Mouse (Mus musculus) retina, postnatal 7 days (tissue): ENCODE results near the gene Lima1.
A peak's percentile ranks its signal among the peaks of the same experiment; 100 is the strongest.
"Not testable (repeated sequence)": the region's sequence is repeated elsewhere in the genome, so short reads cannot be mapped to it uniquely, and the experiment has no call there.

Experiments used
- DNase-seq: peaks from one replicate; pipeline ENCODE4 v3.0.0-alpha.2; 2012; ENCODE audit warnings: low read depth, low spot score

Lima1 gene

DNA sequence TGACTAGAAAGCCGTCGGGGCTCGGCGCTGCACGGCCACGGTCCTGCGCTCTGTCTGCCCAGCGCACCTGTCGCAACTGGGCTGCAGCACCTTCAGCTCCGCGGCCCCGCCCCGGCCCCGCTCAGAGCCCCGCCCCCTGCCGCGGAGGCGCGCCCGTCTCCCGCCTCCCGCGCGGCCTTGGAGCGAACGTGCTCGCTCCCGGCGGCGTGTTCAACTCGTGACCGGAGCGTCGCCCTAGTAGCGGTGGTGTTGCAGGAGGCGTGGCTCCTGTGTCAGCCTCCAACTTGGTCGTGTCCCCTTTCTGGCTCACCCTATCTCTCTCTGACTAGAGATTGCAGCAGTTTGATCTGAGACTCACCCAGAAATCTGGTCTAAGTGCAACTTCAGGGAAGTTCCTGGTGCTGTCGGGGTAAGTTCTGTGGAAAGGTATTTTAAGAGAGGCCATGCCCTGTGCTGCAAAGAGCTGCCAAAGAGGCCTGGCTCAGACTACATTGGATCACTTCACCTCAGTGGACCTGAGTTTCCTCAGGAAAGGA, at the start of gene Lima1:
Gene Lima1, minus strand, starts transcription at position 123 of the 536 bp plus-strand sequence.
- peak; percentile 82 for DNase-seq

DNA sequence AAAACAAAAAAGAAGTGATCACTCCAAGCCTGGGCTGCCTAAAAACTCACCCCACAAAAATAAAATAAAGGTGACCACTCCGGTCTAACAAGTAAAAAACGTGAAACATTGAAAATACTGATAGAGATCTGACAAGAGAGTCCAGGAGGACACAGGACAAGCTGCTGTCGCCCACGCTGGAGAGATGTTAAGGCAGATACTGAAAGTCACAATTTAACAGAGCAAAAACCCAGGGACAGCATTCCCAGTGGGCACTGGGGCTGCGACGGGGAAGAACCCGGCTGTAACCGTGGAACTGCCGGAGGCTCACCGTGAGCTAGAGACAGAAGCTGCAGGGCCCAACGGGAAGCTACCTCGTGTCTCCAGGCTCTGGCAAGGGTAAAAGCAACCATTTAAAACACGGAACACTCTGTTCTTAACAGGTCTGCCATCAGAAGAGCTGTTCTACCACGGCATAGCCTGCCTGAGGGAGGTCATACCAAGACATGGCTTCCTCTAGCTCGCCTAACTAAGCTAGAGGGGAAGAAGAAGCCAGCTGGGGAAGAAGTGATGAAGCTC, 44.4 kb upstream of the Lima1 start:
- DNase-seq = no peak

DNA sequence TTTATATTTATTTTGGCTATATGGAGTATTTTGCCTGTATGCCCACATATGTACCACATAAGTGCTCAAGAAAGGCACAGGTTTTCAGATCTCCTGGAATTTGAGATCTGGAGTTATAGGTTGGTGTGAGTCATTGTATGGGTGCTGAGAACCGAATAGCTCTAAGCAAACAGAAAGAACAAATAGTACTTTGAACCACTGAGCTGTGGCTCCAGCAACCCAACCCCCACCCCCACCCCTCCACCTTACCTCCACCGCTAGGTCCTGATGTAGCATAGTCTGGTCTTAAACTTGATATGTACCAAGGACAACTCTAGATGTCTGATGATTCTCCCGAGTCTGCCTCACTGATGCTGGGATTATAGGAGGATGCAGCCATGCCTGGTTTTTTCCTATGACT, 42.0 kb upstream of the Lima1 start:
- DNase-seq = no peak

DNA sequence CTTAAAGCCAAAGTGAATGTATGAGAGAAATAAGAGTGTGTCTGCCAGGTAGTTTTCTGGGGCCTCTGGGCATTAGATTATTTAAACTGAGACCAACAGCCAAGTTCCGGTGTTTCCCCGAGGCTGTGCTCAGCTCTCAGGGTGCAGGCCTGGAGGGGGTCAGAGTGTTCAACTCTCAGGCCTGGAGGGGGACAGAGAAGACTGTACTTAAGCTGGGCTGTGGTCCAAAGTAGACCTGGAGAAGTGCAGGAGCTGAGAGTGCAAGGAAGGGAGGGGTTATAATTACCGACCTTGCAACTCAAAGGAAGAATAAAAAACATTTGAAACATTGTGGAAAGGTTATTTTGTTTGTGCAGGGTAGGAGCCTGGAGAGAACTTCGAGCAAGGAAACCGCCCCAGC, 39.4 kb upstream of the Lima1 start:
- no peak for DNase-seq

DNA sequence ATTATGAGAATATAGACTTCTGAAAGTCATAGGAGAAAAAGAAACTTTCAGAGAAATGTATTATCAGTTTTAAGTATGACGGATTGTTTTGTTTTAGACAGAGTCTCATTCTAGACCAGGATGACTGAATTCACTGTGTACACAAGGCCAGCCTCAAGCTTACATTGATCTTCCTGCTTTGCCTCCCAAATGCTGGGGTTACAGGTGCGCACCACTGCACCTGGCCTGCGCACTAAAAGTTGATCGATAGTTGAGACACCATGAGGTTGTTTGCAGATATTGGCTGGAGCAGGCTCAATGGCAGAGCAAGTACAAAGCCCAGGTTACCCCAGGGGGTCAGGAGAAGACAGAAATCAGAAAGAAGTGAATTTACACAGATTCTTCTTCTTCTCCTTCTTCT, 36.5 kb upstream of the Lima1 start:
- DNase-seq = no peak

DNA sequence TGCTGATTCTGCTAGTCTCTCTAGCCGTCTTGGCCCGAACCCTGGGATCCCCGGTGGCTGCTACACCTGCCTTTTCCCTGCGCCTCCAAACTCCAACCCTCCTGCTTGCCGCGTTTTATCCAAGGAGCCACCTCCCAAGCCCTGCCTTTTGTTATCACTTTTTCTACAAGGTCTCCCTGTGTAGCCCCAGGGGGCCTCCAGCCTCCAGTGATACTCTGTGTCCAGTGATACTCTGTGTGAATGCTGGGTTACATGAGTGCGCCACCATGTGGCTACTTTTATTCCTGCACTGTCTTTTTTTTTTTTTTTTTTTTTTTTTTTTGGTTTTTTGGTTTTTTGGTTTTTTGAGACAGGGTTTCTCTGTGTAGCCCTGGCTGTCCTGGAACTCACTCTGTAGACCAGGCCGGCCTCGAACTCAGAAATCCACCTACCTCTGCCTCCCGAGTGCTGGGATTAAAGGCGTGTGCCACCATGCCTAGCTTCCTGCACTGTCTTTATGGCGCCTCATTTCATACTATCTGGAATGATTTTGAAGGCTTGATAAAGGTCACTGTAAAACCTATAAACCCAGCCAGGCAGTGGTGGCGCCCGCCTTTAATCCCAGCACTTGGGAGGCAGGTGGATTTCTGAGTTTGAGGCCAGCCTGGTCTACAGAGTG, 34.2 kb upstream of the Lima1 start:
- peak; percentile 21 for DNase-seq

DNA sequence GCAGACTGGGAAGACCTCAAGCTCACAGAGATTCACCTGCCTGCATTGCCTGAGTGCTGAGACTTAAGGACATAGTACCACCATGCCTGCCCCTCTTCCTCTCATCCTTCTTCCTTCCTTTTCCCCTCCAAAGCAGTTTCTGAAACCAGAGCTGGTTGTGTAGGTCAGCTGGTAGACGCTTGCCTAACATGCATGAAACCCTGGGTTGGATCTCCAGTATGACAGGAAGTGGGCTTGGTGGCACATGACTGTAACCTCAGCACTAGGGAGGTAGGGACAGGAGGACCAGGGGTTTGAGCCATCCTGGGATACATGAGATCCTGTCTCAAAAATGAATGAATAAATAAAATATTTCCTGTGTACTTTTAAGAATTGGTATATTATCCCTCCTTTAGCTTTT, 32.3 kb upstream of the Lima1 start:
- no peak for DNase-seq

DNA sequence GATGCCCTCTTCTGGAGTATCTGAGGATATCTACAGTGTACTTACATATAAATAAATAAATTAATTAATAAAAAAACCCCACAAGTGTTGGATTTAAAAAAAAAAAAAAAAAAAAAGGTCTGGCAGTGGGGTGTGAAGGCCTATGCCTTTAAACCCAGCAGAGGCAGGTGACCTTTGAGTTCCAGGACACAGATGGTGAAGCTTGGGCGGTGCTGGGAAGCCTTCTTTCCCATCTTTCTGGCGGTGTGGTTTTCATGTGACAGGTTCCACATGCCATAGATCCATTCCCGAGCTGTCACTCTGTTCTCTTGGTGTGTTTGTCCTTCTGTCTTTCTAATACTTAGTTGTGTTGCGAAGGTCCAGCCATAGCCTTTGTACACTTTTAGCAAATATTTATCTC, 31.8 kb upstream of the Lima1 start:
- no peak for DNase-seq

DNA sequence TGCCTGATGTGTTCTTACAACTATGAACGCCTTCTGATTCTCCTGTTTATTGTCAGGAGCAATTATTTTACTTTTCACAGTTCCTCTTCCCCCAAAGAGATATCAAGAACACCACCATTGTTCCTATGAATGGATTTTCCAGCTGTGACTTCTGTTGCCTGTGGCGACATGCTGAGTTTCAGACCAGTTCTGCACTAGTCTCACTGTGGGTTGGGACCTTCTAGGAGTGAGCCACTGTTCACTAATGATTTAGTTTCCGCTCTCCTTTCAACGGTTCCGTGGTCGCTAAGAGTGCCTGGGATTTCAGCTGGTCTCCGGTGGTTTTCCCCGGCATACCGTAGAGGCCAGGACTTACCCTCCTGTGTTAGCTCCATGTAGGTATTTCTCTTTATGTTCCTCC, 29.6 kb upstream of the Lima1 start:
- DNase-seq = no peak

DNA sequence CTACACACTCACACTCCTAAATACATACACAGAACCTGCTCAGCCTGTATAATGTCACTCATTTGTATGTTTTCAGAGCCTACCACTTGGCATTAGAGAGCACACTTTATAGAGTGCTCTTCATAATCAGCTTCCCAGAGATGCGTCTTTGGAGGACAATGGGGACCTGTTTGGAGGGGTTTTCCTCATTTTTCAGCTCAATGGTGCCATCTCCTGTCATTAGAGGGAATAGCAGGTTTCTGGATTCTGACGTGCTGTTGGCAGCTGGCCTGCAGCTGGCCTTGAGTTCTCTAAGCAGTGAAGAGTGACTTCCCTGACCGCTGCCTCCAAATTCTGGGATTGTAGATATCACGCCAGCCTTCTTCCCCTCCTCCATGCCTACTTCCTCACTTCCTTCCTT, 29.1 kb upstream of the Lima1 start:
- peak; percentile 73 for DNase-seq

DNA sequence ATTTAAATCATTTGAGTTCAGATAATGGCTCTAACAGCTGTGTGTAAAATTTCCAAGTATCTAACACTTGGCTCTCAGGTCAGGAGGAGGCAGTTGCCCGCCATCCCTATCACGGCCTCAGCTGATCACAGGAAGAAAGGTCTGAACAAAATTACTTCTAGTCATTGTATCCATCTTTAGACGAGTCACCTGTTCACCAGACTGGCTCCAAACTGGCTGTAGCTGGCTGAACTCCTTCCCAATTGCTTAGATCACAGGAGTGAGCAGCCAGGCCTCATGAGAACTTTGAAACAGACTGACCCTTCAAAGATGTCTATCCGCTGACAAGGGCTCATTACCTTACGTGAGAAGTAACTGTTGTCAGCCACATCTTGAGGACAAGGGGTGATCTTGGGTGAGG, 28.0 kb upstream of the Lima1 start:
- no peak for DNase-seq

DNA sequence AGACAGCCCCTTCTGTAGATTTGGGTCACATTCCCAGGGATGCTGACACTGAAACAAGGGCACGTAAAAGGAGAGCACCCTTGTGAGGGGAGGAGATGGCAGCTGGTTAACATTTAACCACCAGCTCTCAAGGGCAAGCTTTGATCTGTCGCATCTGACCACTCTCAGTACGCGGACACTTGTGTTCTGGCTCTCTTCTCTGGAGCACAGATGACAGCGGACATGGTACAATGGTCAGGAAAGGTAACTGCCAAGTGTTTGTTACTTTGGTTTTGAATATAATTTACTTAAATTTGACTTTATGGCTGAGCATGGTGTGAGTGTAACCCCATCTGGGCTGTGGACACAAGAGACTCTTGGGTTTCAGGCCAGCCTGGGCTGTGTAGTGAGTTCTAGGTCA, 27.5 kb upstream of the Lima1 start:
- DNase-seq = no peak

DNA sequence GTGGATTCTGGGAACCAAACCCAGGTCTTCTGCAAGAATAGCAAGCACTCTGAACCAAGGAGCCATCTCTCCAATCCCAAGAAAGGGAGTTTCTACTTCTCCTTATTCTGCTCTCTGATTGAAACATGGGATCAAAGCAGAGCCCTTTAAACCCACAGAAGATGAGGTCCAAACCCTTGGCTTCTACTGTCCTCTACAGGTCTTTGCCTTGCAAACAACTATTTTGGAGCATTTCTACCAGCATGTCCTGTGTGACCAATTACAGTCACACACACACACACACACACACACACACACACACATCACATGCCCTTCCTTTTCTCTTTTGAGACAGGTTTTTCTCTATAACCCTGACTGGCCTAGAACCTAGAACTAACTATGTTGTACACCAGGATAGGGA, 21.4 kb upstream of the Lima1 start:
- DNase-seq = no peak

DNA sequence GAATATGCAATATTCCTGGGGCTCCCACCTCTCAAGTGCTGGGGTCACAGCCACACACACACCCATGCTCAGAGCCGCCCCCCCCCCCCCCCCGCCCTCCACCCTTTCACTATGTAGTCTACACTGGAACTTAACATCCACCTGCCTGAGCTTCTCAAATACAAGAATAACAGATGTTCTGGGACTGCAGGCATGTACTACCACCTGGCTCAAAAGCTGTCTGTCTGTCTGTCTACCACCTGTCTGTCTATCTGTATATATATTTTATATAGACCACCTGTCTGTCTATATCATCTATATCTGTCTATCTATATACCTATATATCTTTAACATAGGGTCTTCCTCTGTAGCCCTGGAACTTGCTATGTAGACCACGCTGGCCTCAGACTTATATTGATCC, 16.1 kb upstream of the Lima1 start:
- DNase-seq = no peak

DNA sequence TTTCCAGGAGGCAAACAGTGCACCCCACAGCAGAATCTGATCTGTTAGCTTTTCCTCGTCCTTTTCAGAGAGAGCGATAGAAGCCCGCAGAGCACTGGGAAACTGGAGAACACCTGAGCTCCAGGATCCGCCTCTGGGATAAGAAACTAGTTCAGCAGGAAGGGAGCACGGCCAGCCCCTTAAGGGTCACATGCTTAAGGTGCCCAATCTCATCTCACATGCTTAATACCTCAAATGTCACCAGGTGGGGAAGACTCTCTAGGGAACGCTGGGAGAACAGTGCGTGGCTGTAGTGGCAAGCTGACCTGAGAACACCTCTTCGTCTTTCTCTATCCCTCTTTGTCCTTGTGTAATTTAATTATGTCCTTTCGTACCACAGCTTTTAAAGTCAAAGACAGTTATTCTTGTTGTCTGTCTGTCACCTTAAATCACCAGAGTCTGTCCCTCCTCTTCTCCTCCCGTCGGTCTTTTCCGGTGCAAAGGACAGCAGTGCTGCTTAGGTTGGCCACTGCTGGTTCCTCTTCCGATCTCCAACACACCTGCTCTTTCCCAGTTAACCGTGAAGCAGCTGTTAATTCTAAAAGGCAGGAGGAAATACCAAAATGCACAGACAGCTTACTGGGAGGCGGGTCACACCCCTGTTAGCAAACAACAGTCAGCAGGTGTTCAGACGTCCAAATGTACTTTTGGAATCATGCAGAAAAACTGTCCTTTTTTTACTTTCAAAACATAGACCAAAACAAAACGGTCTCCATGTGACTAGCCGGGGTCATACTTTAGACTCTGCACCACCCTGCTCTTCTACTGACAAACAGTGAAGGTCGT, 15.4 kb upstream of the Lima1 start:
- no peak for DNase-seq

DNA sequence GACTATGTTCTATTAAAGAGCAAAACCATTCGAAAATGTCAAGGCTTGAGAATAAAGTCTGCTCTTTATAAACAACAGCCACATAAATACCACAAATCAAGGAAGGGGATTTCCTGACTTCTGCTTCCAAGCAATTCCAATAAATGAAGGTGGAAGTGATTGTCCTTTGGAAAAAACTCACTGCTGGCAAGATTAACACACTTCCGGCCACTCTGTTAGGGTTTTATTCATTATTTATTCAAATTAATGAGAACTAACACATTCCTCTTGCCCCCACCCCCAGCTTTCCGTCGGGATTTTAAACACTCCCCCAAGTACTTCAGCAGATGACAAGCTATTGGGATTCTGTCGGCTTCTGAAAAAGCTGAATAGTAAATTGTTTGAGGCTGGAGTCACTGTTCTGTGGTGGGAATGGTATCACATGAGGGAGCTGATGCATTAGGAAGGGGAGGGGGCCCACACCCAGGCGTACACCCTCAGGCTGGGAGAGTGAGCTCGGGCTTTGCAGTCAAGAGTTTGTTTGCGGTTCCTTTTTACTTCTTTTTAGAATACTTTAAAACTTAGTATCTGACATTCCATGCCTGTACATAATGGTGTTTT, 14.1 kb upstream of the Lima1 start:
- DNase-seq = no peak

DNA sequence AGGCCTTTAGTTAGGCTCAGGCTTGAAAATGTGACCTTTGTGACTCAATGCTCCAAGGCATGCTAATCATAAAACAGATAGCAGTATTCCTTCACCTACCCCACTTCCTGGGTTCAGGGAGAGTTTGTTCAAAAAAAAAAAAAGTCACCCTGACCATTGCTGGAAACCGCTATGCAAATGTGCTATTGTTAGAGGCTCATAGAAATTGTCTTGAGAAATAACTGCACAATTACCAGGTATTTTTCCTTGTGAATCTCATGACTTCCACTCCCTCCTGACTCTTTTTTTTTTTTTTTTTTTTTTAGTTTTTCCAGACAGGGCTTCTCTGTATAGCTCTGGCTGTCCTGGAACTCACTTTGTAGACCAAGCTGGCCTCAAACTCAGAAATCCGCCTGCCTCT, 11.9 kb upstream of the Lima1 start:
- not testable (repeated sequence) for DNase-seq

DNA sequence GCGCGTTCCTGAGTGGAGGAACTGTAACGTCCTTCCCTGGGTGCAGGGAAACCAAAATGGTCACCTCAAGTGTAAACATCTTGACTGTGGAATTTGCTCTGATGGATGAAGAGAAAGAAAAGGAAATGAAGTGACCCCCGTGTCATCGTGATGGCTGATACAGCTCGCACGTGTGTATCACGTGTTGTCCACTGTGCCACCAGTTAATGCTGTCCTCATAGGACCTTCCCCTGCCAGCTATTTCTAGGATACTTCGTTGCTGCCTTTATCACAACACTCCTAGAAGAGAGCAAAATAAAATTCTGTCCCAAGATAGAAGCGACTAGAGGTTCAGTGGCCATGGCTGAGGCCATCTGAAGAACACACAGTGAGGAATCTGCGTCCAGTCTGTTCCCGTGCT, 8.8 kb upstream of the Lima1 start:
- no peak for DNase-seq

DNA sequence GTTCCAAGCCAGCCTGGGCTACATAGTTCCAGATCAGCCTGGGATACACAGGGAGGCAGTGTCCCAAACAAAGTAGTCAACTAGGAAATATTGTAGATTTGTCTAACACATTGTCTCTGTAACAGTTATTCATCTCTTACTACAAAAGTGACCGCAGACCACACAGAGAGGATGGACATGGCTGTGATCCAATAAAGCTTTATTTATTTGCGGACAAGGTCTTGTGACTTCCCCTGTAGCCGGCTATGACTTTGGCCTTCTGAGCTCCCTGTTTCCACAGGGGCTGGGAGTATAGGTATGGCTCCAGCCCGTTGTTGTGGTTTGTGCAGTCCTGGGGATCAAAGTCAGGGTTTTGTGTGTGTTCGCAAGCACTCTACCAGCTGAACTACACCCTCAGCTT, 3.3 kb upstream of the Lima1 start:
- no peak for DNase-seq

DNA sequence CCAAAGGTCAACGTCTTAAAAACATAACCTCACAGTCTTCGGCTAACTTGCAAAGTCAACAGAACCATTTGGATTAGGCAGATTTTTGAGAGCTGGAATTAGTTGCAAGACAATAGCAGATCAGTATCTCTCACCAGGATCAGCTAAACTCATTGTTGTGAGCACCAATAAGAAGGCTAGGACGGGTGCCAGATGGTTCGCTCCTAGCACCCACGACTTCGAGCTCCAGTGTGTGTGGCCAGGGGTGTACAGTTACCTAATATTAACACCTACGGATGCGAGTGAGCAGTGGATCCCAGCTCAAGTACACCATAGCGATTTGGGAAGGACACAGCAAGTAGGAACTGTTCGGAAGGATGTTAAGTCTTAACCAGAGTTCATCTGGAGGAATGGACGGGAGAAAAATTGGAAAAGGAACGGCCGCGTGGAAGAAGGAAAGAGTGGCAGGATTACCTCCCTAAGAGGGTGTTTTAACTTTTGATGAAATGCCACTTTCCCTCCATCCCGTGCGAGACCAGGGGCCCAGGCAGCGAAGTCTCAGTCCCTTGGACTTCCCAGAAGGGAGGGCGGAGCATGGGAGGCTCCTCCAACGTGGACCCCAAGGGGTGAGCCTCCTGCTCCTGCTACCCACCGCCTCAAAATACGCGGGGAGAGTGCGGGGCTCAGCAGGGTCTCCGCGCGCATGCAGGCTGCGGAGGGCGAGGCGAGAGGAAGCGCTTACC, 483 bp downstream of the Lima1 start:
- DNase-seq = no peak

DNA sequence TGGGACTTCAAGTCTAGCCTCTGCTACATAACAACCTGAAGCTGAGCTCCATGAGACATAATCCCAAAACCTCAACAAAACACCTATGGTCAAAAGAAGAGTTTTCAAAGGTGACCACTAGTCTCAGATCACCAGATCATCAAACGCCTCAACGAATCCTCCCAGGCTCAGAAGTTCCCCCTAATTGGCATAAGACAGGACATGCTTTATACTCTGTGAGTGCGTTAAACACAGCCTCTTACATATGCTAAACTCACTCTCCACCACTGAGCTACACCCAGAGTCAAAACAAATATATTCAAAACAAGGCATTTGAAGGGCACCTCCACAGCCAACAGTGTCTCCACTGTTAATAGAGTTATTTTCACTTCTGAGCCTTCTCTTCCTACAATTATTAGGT, 2.7 kb downstream of the Lima1 start:
- DNase-seq = no peak

DNA sequence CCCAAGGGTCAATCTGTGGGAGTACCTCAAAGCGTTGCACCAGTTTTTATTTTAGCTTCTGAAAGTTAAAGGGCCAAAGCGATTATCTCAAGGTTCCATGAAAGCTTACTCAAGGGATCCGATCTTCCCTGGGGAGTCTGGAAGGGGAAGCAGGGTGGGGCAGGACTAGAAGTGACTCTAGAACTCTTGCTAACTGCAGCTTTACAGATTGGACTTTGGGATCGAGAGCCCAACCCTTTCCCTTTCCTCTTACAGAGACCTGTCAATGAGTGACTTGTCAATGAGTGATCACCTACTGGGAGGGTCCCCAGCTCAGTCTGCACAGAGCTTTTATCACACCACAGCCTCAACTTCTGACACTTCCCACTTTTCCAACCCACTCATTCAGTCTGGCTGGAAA, 7.6 kb downstream of the Lima1 start:
- DNase-seq = no peak
